ENCODE assay signal across 11 mouse cellular contexts in genomic region chr2:167337214-167337512, GRCm38 (mm10). TPM values are rescaled to one million over a fixed set of nuclear protein-coding genes. Genes with fewer than 3 reads are reported as not detected.
DNase-seq lines count a peak whose midpoint lies in the region; ATAC-seq and TF ChIP-seq lines count a peak whose summit lies in the region.
"Had no signal": no experiment of that assay in that cellular context is flagged by ENCODE, and none has a peak within 500 bp of the region (broad histone marks: within the 10 kb centered on the region; RNA-seq: fewer than 3 reads in every experiment).

No protein-coding gene starts in this region.

- H3K27me3 ChIP-seq in heart, embryonic 11.5 days (ENCODE audit: control insufficient read depth, insufficient read depth, low read length) = no peaks in the 10 kb centered on the region
- 0 out of 2 replicates have a peak, but pooled peaks cover 8% of the 10 kb centered on the region for H3K27me3 ChIP-seq in liver, embryonic 15.5 days
- no peaks in the 10 kb centered on the region for H3K27me3 ChIP-seq in embryonic facial prominence, embryonic 10.5 days (replicated peaks; ENCODE audit: low read depth, poor library complexity, severe bottlenecking)

- peak; percentile 55; the same call in 1 of the 2 replicates for ATAC-seq in heart, embryonic 11.5 days (replicated peaks; ENCODE audit: insufficient number of reproducible peaks, low FRiP score, low TSS enrichment)
- ATAC-seq in liver, embryonic 15.5 days (ENCODE audit: insufficient read depth) = peak; percentile 41

- no peak for TF ChIP-seq CTCF in layer of hippocampus, adult 2 months (conservative IDR thresholded peaks at IDR 0.05)

- H3K9me3 ChIP-seq in heart, embryonic 11.5 days (replicated peaks; ENCODE audit: control insufficient read depth, low read length) = no peaks in the 10 kb centered on the region
- no peaks in the 10 kb centered on the region for H3K9me3 ChIP-seq in liver, embryonic 15.5 days (replicated peaks)
- H3K9me3 ChIP-seq in embryonic facial prominence, embryonic 10.5 days = no peaks in the 10 kb centered on the region

- 0 out of 2 replicates have a peak overlapping the region, but pooled peaks have one; percentile 34 for H3K9ac ChIP-seq in heart, embryonic 11.5 days (ENCODE audit: low read depth, low read length)
- no peak overlapping the region for H3K9ac ChIP-seq in liver, embryonic 15.5 days

- no peak overlapping the region for H3K4me3 ChIP-seq in heart, embryonic 11.5 days (ENCODE audit: low read depth, low read length)
- H3K4me3 ChIP-seq in layer of hippocampus, adult 2 months = no peak overlapping the region
- H3K4me3 ChIP-seq in liver, embryonic 15.5 days (replicated peaks) = no peak overlapping the region
- H3K4me3 ChIP-seq in embryonic facial prominence, embryonic 10.5 days = no peak overlapping the region

- peak overlapping the region; percentile 54 for H3K27ac ChIP-seq in heart, embryonic 11.5 days (ENCODE audit: low read depth, low read length)
- H3K27ac ChIP-seq in layer of hippocampus, adult 2 months = peak overlapping the region; percentile 34; the same call in 1 of the 2 replicates
- H3K27ac ChIP-seq in liver, embryonic 15.5 days (replicated peaks) = peak overlapping the region; percentile 51; the same call in 1 of the 2 replicates
- no peak overlapping the region; the same call in 1 of the 2 replicates for H3K27ac ChIP-seq in embryonic facial prominence, embryonic 10.5 days (replicated peaks)

- no peak for DNase-seq in heart, adult 9 months (ENCODE audit: low spot score in 2 of 2)
- no peak for DNase-seq in layer of hippocampus, adult 2 months (ENCODE audit: low spot score in 2 of 2)
- no peak for DNase-seq in layer of hippocampus, postnatal 25 days (ENCODE audit: extremely low spot score in 1 of 2, low spot score in 1 of 2)
- DNase-seq in induced T-regulatory cell, adult 2 months (ENCODE audit: low read depth) = peak; percentile 38
- no peak for DNase-seq in embryonic facial prominence, embryonic 10.5 days (ENCODE audit: low spot score)
- no peak for DNase-seq in layer of hippocampus, adult 9-10 months (ENCODE audit: low spot score)
- DNase-seq: adrenal gland, adult 8-10 months; kidney, adult 2 months; lung, postnatal 14 days had no signal

- peaks cover 40% of the 10 kb centered on the region for H3K4me1 ChIP-seq in heart, embryonic 11.5 days (ENCODE audit: control insufficient read depth, insufficient read depth, low read length)
- H3K4me1 ChIP-seq in liver, embryonic 15.5 days (replicated peaks) = peaks cover 55% of the 10 kb centered on the region
- H3K4me1 ChIP-seq in embryonic facial prominence, embryonic 10.5 days = peaks cover 33% of the 10 kb centered on the region

- H3K4me2 ChIP-seq in heart, embryonic 11.5 days = peak overlapping the region; percentile 38
- no peak overlapping the region for H3K4me2 ChIP-seq in liver, embryonic 15.5 days

- WGBS in heart, embryonic 11.5 days (ENCODE audit: insufficient replicate concordance) = 13% methylated on average over 3 of the region's 3 CpGs
- WGBS in liver, embryonic 15.5 days (ENCODE audit: insufficient replicate concordance) = 22% methylated on average over 3 of the region's 3 CpGs
- 82% methylated on average over 3 of the region's 3 CpGs for WGBS in embryonic facial prominence, embryonic 10.5 days

- H3K36me3 ChIP-seq in heart, embryonic 11.5 days (ENCODE audit: control insufficient read depth, insufficient read depth, low read length) = no peaks in the 10 kb centered on the region
- H3K36me3 ChIP-seq in liver, embryonic 15.5 days (replicated peaks) = no peaks in the 10 kb centered on the region
- no peaks in the 10 kb centered on the region for H3K36me3 ChIP-seq in embryonic facial prominence, embryonic 10.5 days (replicated peaks)

RNA-seq across cellular contexts. Expression of gene B4galt5, which starts 11.8 kb away (rescaled TPM):
- polyA plus RNA-seq in heart, embryonic 11.5 days (2014; fragmentation: Nextera tagmentation; extraction: Ambion mirVana) = 16.1 and 24.5 TPM in 2 replicates
- total RNA-seq in layer of hippocampus, adult 2 months (2021) = 10 to 100 TPM; 38.1 to 43.9 TPM
- 10 to 100 TPM; 45.5 to 53.0 TPM for total RNA-seq in layer of hippocampus, postnatal 25 days (2021)
- 2.4 TPM in 2 replicates for polyA plus RNA-seq in liver, embryonic 15.5 days (2015; fragmentation: Nextera tagmentation; extraction: Ambion mirVana)
- 7.3 and 8.7 TPM in 2 replicates for polyA plus RNA-seq in embryonic facial prominence, embryonic 10.5 days (2016; fragmentation: Nextera tagmentation; extraction: Ambion mirVana)
